Mouse (Mus musculus) frontal cortex, adult 2 months (tissue): ENCODE results near the gene Rin1. TPM values are rescaled to one million over a fixed set of nuclear protein-coding genes. Genes with fewer than 3 reads are reported as not detected.

ENCODE experiments used
- DNase-seq, 2 experiments: peaks; one replicate each; pipeline ENCODE4 v3.0.0; 2022; ENCODE audit warnings: low spot score in 1 of 2; ENCODE audit errors: extremely low spot score in 1 of 2
- polyA plus RNA-seq: library from polyadenylated mRNA; depleted of rRNA; stranded (reverse); fragments of >200 nt; gene quantifications from 2 replicates; pipeline ENCODE4 v1.2.3, GENCODE M21; 2012; rRNA removed

Rin1 gene
- polyA plus RNA-seq, 1 experiment, result 70.6 TPM

DNA sequence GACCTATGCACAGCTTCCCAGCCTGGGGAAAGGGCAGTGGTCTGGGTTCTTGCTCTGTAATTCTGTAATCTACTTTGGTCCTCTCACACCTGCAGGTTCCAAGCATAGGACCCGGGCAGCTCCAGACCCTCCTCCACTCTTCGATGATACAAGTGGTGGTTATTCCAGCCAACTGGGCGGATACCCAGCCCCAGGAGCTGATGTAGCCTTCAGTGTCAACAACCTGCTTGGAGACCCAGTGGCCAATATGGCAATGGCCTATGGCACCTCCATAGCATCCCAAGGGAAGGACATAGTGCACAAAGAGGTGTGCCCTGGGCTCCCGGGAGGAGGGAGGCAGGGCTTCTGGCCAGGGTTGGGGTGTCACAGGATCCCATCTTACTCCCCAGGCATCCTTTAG lies 39.0 kb downstream of the Rin1 start:
- DNase-seq, result no peak

DNA sequence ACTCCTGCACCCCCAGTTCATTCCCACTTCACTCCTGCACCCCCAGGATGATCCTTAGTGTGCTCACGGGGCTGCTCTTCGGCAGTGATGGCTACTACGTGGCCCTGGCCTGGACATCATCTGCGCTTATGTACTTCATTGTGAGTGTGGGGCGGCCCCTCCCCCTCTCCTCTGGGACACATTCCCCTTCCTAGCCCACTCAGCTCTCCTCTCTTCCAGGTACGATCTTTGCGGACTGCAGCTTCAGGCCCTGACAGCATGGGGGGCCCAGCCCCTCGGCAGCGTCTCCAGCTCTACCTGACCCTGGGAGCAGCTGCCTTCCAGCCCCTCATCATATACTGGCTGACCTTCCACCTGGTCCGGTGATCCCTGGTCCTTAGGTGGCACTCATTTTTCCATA lies 41.8 kb downstream of the Rin1 start:
- no peak for DNase-seq

DNA sequence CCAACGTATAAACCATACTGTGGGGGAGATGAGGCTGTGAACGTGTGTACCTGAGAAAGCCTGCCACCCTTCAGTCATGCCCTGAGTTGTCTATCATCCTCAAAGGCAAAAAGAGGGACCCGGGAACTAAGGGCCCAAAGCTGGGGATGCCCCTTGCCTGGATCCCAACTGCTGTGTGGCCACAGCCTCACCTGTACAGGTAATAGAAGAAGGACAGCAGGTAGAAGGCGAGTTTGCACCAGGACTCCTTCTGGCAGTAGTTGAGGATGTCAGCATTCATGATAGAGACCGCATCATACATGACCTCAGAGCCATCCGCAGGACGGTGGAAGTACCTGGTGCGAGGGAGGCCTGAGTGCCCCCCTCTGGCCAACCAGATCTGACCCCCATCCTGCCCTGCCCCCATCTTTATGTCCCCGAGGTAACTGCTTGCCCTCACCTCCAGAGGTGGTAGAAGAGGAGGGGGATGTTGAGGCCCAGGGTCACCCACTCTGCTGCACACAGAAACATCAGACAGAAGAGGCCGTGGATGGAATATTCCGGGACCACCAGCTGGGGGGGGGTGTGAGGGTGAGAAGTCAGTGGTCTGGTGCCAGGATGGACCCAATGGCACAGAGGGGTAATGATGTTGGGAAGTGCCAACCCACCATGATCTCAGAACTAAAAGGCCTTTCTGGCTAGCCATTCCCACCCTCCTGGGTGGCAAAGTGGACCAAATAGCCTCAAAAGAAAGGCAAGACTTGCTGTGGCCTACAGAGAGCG lies 43.4 kb downstream of the Rin1 start:
- DNase-seq, result no peak

DNA sequence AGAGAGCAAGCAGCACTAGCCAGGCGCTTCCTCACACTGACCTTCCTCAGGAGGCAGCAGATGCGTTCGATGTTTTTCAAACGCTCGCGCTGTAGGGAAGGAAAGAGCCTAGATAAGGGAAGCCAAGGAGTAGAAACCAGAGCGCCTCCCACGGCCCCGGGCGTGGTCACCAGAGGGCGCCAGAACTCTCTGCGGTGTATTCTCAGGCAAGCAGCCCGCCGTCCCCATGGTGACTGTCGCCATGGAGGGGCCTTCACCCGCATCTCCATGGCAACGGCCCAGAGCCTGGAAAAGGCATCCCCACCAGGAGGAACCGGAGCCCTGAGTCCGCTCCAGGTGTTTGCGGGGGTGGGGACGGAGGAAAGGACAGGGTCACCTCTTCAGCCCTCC lies 44.0 kb downstream of the Rin1 start:
- peak; percentile 97 to 99 for DNase-seq

DNA sequence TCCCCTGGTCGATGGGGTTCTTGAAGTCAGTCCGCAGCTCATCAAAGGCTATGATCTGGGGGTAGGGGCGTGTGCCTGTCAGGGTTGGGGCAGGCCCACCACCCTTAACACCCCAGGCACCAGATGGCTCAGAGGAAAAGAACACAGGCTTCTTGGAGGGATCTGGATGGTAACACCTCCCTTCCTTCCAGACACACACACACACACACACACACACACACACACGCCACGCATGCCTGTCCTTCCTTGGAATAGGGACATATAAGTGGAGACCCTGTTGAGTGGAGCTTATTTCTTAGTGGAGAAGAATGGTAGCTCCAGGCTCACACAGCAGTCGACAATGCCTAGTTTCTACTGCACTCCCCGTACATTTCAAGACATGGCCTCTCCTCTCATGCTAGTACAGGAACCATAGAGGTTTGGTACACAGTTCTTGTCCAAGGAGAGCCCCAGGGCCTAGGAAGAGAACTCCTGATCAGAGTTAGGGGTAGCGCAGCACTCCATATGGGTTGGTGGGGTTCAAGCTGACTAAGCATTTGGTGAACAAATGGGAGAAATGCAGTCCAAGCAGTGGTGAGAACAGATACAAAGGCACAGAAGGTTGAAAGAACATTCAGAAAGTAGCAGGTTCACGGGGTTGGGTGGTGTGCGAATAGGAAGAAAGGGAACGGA lies 44.6 kb downstream of the Rin1 start:
- DNase-seq, result no peak

DNA sequence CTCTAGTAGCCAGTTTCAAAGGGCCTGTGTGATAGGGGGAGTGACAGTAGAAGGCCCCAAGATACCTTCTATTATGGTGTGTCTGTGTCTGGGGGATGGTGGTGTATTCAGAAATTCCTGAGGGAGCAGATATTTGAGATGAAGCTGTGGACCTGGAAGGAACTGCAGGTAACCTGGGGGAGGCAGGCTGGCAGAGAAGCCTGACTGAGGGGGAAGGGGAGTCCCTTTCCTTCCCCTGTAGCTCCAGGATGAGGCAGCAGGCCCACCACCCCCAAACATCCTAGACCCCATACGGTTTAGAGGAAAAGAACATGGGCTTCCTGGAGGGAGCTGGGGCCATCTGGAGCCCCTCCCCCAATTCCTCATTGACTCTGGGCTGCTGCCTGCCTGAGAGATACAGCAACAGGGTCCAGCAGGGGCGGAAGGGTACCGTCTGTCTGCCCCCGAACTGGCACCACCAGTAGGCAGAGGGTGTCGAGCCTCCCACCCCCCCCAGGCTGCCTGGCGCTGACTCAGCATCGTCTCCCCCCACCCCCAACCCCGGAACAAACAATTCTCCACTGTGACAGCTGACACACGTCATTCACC lies 45.7 kb downstream of the Rin1 start:
- no peak for DNase-seq

DNA sequence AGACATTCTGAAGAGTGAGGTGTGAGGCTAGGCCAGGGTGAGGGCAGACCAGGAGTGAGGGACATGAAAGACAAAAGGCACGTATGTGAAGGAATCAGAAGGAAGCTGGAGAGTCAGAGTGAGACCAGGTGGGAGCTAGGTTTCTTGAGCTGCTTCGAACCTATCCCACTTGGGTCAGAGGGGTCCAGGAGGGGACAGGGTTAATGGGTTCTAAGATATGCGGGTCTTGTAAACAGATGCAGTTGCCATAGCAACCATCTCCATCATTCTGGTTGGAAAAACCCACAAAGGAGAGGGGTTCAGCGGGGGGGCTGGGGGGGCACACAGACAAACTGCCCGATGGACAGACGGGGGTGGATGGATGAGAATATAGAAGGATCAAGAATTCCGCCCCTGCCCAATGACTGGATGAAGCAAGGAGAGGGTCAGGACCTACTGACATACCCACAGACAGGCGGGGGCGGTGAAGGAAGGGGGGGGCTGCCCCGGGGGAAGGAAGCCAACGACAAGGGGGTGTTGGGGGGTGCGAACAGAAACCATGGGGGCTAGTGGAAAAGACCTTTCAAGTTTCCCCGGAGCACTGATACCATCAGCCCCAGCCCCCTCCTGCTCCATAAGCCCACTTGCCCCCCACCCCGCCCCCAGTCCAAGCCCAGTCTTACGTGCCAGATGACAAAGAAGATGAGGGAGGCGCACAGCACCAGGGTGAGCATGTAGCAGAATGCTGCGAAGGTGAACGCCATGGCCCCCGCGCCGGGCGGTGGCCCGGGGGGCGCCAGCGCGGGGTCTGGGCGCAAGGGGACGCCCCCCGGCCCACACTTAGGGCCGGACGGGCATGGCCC lies 47.5 kb downstream of the Rin1 start:
- DNase-seq, result no peak

DNA sequence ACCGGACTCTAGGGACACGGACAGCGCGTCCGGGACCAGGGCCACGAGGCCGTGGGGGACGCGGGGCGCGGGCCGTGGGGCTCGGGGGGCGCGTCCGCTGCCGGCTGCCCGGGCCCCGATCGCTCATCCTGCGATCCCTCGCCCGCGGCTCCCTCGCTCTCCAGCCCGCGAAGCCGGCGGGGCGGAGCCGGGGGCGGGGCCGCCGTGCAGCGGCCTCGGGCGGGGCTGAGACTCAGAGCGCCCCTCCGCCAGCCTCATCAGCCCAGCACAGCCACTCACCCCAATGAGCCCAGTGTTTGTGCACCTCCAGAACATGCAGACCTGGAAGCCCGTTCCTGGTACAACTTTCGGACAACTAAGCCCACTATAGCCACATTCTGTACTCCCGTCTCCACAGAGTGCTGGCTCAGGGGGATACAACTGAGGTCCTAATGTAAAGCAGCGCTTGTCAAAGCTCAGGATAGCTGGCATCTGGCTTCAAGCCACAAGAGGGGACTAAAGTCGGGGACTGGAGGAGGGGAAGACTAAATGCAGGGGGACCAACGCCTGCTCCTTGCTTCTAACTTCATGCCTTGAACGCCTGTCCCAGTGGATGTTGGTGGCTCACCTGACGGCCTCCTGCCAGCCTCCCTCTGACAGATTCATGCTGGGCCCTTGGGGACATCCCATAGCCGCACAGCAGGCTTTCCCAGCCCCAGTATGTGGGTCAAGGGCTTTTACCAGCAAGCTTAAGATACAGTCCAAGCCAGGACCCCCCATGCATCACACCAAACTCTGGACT lies 48.3 kb downstream of the Rin1 start, which contains the start of gene Cnih2:
Gene Cnih2 (minus strand): TSS at position 159 of the 781 bp plus-strand sequence.
- DNase-seq, result peak in 1 of 2 experiments; percentile 75

DNA sequence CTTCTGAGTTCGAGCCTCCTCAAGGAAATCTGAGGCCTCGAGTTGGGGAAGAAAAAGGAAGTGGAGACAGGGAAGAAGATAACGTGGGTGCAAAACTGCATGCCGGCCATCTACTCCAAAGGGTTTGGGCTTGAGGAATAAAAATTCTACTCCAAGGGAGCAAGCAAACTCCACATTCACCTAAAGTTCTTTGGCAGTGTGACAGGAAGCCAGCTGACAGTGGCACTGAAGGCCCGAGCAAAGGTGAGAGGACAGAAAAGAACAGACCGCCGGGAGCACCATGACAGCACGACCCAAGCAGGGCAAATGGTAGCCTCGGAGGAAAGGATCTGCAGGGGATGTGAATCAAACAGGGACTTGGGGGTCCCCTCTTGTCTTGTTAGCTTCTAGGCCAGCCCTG lies 55.8 kb downstream of the Rin1 start:
- DNase-seq, result no peak

Other genes starting within 250 kb of the Rin1 start
- 15.3 and 16.3 TPM in 2 replicates for gene Gm21992, start 238.9 kb upstream of the Rin1 start, polyA plus RNA-seq
- 26.8 and 28.0 TPM in 2 replicates for gene Rbm14, start 238.8 kb upstream of the Rin1 start, polyA plus RNA-seq
- gene Ccs, start 211.1 kb upstream of the Rin1 start, polyA plus RNA-seq, result 52.4 and 58.4 TPM in 2 replicates
- gene Ccdc87, start 211.1 kb upstream of the Rin1 start, polyA plus RNA-seq, result 1.6 and 1.9 TPM in 2 replicates
- 138 and 145 TPM in 2 replicates for gene Ctsf, start 195.4 kb upstream of the Rin1 start, polyA plus RNA-seq
- 0.76 and 1.2 TPM in 2 replicates for gene Actn3, start 172.6 kb upstream of the Rin1 start, polyA plus RNA-seq
- gene Zdhhc24, start 171.8 kb upstream of the Rin1 start, polyA plus RNA-seq, result 40.9 and 41.3 TPM in 2 replicates
- gene Bbs1, start 143.9 kb upstream of the Rin1 start, polyA plus RNA-seq, result 32.7 and 36.4 TPM in 2 replicates
- gene Dpp3, start 122.2 kb upstream of the Rin1 start, polyA plus RNA-seq, result 45.7 and 46.2 TPM in 2 replicates
- gene Peli3, start 107.4 kb upstream of the Rin1 start, polyA plus RNA-seq, result 13.7 and 15.0 TPM in 2 replicates
- gene Mrpl11, start 88.3 kb upstream of the Rin1 start, polyA plus RNA-seq, result 52.3 and 64.9 TPM in 2 replicates
- gene Npas4, start 60.2 kb upstream of the Rin1 start, polyA plus RNA-seq, result 19.8 and 36.8 TPM in 2 replicates
- gene Slc29a2, start 26.6 kb upstream of the Rin1 start, polyA plus RNA-seq, result 23.2 and 26.5 TPM in 2 replicates
- 96.1 and 97.4 TPM in 2 replicates for gene B4gat1, start 11.7 kb upstream of the Rin1 start, polyA plus RNA-seq
- 4.4 and 5.4 TPM in 2 replicates for gene AC124502.3, start 11.6 kb upstream of the Rin1 start, polyA plus RNA-seq
- 32.4 and 32.5 TPM in 2 replicates for gene Brms1, start 9.1 kb upstream of the Rin1 start, polyA plus RNA-seq
- 5.2 and 5.7 TPM in 2 replicates for gene Cd248, start 17.6 kb downstream of the Rin1 start, polyA plus RNA-seq
- gene Tmem151a, start 35.0 kb downstream of the Rin1 start, polyA plus RNA-seq, result 106 and 122 TPM in 2 replicates
- 44.7 and 45.1 TPM in 2 replicates for gene Yif1a, start 38.1 kb downstream of the Rin1 start, polyA plus RNA-seq
- 383 and 422 TPM in 2 replicates for gene Cnih2, start 48.0 kb downstream of the Rin1 start, polyA plus RNA-seq
- gene Rab1b, start 56.6 kb downstream of the Rin1 start, polyA plus RNA-seq, result 190 and 208 TPM in 2 replicates
- gene Klc2, start 68.1 kb downstream of the Rin1 start, polyA plus RNA-seq, result 183 and 187 TPM in 2 replicates
- 43.3 and 47.3 TPM in 2 replicates for gene Pacs1, start 222.6 kb downstream of the Rin1 start, polyA plus RNA-seq
- 168 and 172 TPM in 2 replicates for gene Sf3b2, start 245.0 kb downstream of the Rin1 start, polyA plus RNA-seq
- 61.5 and 70.3 TPM in 2 replicates for gene Gal3st3, start 247.8 kb downstream of the Rin1 start, polyA plus RNA-seq